Mouse (Mus musculus) urinary bladder, postnatal 4 days (tissue): ENCODE data around the gene Mier2.

Source experiments
- DNase-seq, 2 experiments: peaks; one replicate each; pipeline ENCODE4 v3.0.0; 2021 to 2022; ENCODE audit warnings: low spot score in 2 of 2

Gene Mier2

GRCm38 (mm10) chr10:79502830-79503644, 52.0 kb downstream of the Mier2 start:
- no peak for DNase-seq

- no peak for DNase-seq
Measured at GRCm38 (mm10) chr10:79496701-79497288, 58.2 kb downstream of the Mier2 start.

- DNase-seq, result no peak
Measured at GRCm38 (mm10) chr10:79495886-79496285, 59.1 kb downstream of the Mier2 start.
